Mouse (Mus musculus) limb, embryonic 14.5 days (tissue): ENCODE data around the gene Dtx4. TPM values are rescaled to one million over a fixed set of nuclear protein-coding genes. Genes with fewer than 3 reads are reported as not detected.

ENCODE experiments used
- ATAC-seq: fragments of 200-750 bp; cut with Nextera tagmentation; 2 replicates; pipeline ENCODE4 v1.8.0; 2017; ENCODE audit warnings: low read depth, moderate number of reproducible peaks, moderate TSS enrichment; ENCODE audit not compliant: low FRiP score
- DNase-seq: peaks from one replicate; pipeline ENCODE4 v3.0.0-alpha.2; 2015; ENCODE audit warnings: low spot score
- H3K27ac ChIP-seq: fragments of 300-500 bp; sonication (generic); replicated peaks from 2 replicates; pipeline ENCODE4 v1.5.1; 2014; ENCODE audit warnings: low read depth, mild to moderate bottlenecking, low read length, moderate library complexity, mixed read lengths
- H3K27me3 ChIP-seq: fragments of 300-500 bp; sonication (generic); 2 replicates; pipeline ENCODE4 v1.6.1; 2014; ENCODE audit warnings: low read length, mixed read lengths; ENCODE audit not compliant: control insufficient read depth, insufficient read depth
- H3K36me3 ChIP-seq: fragments of 300-500 bp; sonication (generic); 2 replicates; pipeline ENCODE4 v1.6.1; 2014; ENCODE audit warnings: mild to moderate bottlenecking, low read length, moderate library complexity, mixed read lengths; ENCODE audit not compliant: control insufficient read depth, insufficient read depth
- H3K4me1 ChIP-seq: fragments of 300-500 bp; sonication (generic); 2 replicates; pipeline ENCODE4 v1.6.1; 2014; ENCODE audit warnings: antibody characterized with exemption, low read length, mixed read lengths; ENCODE audit not compliant: control insufficient read depth, insufficient read depth
- H3K4me2 ChIP-seq: fragments of 300-500 bp; sonication (generic); replicated peaks from 2 replicates; pipeline ENCODE4 v1.6.1; 2014; ENCODE audit warnings: low read depth, mild to moderate bottlenecking, low read length, moderate library complexity; ENCODE audit not compliant: severe bottlenecking
- H3K4me3 ChIP-seq: fragments of 300-500 bp; sonication (generic); replicated peaks from 2 replicates; pipeline ENCODE4 v1.5.1; 2014; ENCODE audit warnings: low read length
- H3K9ac ChIP-seq: fragments of 300-500 bp; sonication (generic); 2 replicates; pipeline ENCODE4 v1.6.1; 2014; ENCODE audit warnings: mild to moderate bottlenecking, low read depth, low read length, moderate library complexity; ENCODE audit not compliant: severe bottlenecking
- H3K9me3 ChIP-seq: fragments of 300-500 bp; sonication (generic); 2 replicates; pipeline ENCODE4 v1.6.1; 2016; ENCODE audit warnings: low read length; ENCODE audit not compliant: control insufficient read depth
- POLR2A ChIP-seq: fragments of 200-500 bp; IDR thresholded peaks from 2 replicates; pipeline ENCODE4 v1.8.0; 2012; ENCODE audit warnings: inconsistent platforms, mild to moderate bottlenecking, moderate library complexity, borderline replicate concordance; ENCODE audit not compliant: insufficient read depth, insufficient read length; ENCODE audit errors: extremely low read depth
- WGBS: fragments of 180-500 bp; shearing (Covaris S2); extraction: QIAGEN DNeasy Blood & Tissue Kit; methylation state at CpG from one replicate; pipeline ENCODE4 v1.1.7; 2014; 5-methylcytosine and 5-hydroxymethylcytosine counted together
- polyA plus RNA-seq, 2 experiments: library from polyadenylated mRNA; depleted of rRNA in 1 of 2; stranded (reverse) in 1 of 2; unstranded in 1 of 2; fragments of >200 nt; fragmentation: Nextera tagmentation in 1 of 2; extraction: Ambion mirVana in 1 of 2; gene quantifications; 2 replicates each; pipeline versions ENCODE4 v1.2.1 to v1.2.3; 2012 to 2014

The Dtx4 gene
- polyA plus RNA-seq, 2 experiments = 10.3 to 10.4 TPM

DNA sequence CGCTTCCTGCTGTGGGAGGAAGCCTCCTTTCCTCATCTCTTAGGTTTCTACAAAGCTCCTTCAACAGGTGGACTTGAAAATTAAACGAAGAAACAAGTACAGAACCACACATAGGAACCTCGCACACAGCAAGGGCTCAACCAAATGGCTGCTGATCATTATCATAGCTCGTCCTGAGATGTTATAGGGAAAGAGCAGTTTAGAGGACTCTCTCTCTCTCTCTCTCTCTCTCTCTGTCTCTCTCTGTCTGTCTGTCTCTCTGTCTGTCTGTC lies 7.1 kb downstream of the Dtx4 start:
- Histone ChIP-seq H3K9ac (no peak overlapping the region), H3K36me3 (peaks cover 17% of the 10 kb centered on the region; the same call in 1 of the 2 replicates), H3K9me3 (no peaks in the 10 kb centered on the region), H3K27me3 (no peaks in the 10 kb centered on the region), H3K27ac (no peak overlapping the region), H3K4me3 (no peak overlapping the region), H3K4me1 (no peaks in the 10 kb centered on the region), H3K4me2 (no peak overlapping the region)
- DNase-seq = no peak
- no peak for ATAC-seq
- 75% methylated on average over 4 of the region's 4 CpGs for WGBS
- no peak for TF ChIP-seq POLR2A

GRCm38 (mm10) chr19:12493453-12494186 lies 7.6 kb downstream of the Dtx4 start:
- Histone ChIP-seq H3K4me2 (no peak overlapping the region), H3K27me3 (no peaks in the 10 kb centered on the region), H3K4me1 (0 out of 2 replicates have a peak, but pooled peaks cover 3% of the 10 kb centered on the region), H3K9ac (no peak overlapping the region), H3K4me3 (no peak overlapping the region), H3K9me3 (no peaks in the 10 kb centered on the region), H3K27ac (no peak overlapping the region), H3K36me3 (peaks cover 17% of the 10 kb centered on the region; the same call in 1 of the 2 replicates)
- ATAC-seq = no peak
- no peak for TF ChIP-seq POLR2A
- 81% methylated on average over 4 of the region's 4 CpGs for WGBS
- no peak for DNase-seq

GRCm38 (mm10) chr19:12491636-12492035 lies 9.6 kb downstream of the Dtx4 start:
- peaks cover 17% of the 10 kb centered on the region; the same call in 1 of the 2 replicates for H3K36me3 ChIP-seq
- 92% methylated on average over 7 of the region's 7 CpGs for WGBS
- no peaks in the 10 kb centered on the region for H3K27me3 ChIP-seq
- H3K4me2 ChIP-seq = no peak overlapping the region
- H3K9ac ChIP-seq = no peak overlapping the region
- DNase-seq (no peak), ATAC-seq (no peak)
- no peak overlapping the region for H3K27ac ChIP-seq
- no peak overlapping the region for H3K4me3 ChIP-seq
- H3K4me1 ChIP-seq = 0 out of 2 replicates have a peak, but pooled peaks cover 3% of the 10 kb centered on the region
- no peak for TF ChIP-seq POLR2A
- no peaks in the 10 kb centered on the region for H3K9me3 ChIP-seq

DNA sequence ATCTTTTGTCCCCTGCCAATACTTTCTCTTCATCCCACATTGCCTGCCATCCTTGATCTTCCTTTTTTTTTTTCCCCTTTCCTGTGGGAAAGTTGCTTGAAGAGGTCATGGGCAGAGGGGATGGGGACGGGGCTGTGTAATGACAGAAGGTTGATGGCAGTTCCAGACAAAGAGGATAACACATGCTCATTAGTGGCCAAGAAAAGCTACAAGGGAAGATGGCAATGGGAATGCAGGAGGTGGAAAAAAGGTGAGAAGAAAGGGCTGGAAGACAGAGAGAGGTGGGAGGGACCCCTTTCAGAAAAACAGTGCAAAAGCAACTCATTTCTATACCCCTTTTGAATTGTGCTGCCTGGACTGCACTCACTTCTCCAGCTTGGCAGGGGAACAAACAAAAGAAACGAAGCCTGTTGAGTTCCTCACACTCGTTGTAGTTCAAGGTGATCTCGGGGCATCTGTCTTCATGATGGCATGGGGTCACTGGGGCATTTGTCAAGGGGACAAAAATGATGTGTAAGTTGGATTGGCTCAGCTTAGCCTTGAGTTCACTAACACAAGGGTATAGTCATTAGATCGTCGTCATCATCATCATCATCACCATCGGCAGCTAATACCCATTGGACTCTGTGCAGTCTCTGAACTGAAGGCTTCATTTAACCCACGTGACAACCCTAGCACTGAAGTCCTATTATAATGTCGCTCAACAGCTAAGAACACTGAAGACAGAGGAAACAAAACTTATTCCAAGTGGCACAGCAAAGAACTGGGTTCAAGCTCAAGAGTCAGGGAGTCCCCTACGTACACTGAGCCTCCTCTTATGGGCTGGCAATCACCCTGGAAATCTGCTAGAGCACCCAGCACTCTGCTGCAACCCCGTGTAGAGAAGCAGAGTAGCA lies 11.3 kb downstream of the Dtx4 start:
- 87% methylated on average over 11 of the region's 11 CpGs for WGBS
- peaks cover 21% of the 10 kb centered on the region; the same call in 1 of the 2 replicates for H3K36me3 ChIP-seq
- no peak overlapping the region for H3K4me3 ChIP-seq
- no peak overlapping the region for H3K4me2 ChIP-seq
- no peak for TF ChIP-seq POLR2A
- no peaks in the 10 kb centered on the region for H3K27me3 ChIP-seq
- H3K9ac ChIP-seq = no peak overlapping the region
- no peak overlapping the region for H3K27ac ChIP-seq
- H3K4me1 ChIP-seq = 0 out of 2 replicates have a peak, but pooled peaks cover 3% of the 10 kb centered on the region
- ATAC-seq = no peak
- H3K9me3 ChIP-seq = no peaks in the 10 kb centered on the region
- no peak for DNase-seq

DNA sequence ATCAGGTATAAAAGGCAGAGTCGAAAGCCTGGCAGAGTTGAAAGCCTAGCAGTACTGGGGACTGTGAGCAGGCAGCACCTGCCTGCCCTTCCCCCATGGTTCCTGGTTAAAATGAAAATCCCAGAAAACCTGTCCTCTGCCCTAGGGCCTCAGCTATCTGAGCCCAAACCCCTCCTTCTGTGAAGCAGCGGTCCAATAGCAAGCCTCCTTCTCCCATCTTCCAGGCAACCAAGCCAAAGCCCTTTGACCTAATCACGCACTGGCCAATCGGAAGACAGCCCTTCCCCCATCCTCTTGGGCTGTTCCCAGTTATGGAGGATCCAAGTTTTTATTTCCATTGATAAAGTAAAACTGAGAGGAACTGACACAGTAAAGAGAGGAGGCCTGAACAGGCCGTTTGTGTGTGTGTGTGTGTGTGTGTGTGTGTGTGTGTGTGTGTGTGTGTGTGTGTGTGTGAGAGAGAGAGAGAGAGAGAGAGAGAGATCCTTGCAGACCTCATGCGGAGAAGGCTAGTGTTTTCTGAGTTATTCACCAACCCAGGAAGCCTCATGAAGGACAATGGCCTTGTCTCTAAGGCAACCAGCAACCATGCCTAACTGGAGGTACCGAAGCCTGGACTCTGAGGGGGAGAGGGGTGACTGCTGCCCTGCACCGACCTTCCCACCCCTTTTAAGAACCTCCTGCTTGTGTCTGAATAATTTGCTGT lies 12.1 kb downstream of the Dtx4 start:
- no peak overlapping the region for H3K9ac ChIP-seq
- H3K9me3 ChIP-seq = no peaks in the 10 kb centered on the region
- DNase-seq (no peak), ATAC-seq (peak; percentile 45; the same call in 1 of the 2 replicates)
- H3K27ac ChIP-seq = no peak overlapping the region
- TF ChIP-seq POLR2A = no peak
- H3K27me3 ChIP-seq = no peaks in the 10 kb centered on the region
- no peak overlapping the region for H3K4me2 ChIP-seq
- peaks cover 3% of the 10 kb centered on the region; the same call in 1 of the 2 replicates for H3K4me1 ChIP-seq
- H3K36me3 ChIP-seq = peaks cover 21% of the 10 kb centered on the region; the same call in 1 of the 2 replicates
- 46% methylated on average over 8 of the region's 8 CpGs for WGBS
- H3K4me3 ChIP-seq = no peak overlapping the region
